Mouse (Mus musculus) cerebellum, adult 2 months (tissue): ENCODE data around the gene Ift81. TPM values are rescaled to one million over a fixed set of nuclear protein-coding genes. Genes with fewer than 3 reads are reported as not detected.
A peak's percentile ranks its signal among the peaks of the same experiment; 100 is the strongest.

Source experiments
- DNase-seq, 2 experiments: peaks; one replicate each; pipeline ENCODE4 v3.0.0; 2021
- H3K27ac ChIP-seq: fragments of 200-500 bp; 2 replicates; pipeline ENCODE4 v1.5.1; 2012; ENCODE audit warnings: low read length, control low read depth, inconsistent platforms; ENCODE audit not compliant: insufficient read depth
- H3K27me3 ChIP-seq: fragments of 200-500 bp; 2 replicates; pipeline ENCODE4 v1.6.1; 2012; ENCODE audit warnings: inconsistent platforms, mild to moderate bottlenecking, low read length, moderate library complexity; ENCODE audit not compliant: control insufficient read depth, insufficient read depth
- H3K4me1 ChIP-seq: fragments of 200-500 bp; 2 replicates; pipeline ENCODE4 v1.6.1; 2011; ENCODE audit warnings: low read length; ENCODE audit not compliant: control insufficient read depth, insufficient read depth
- H3K4me3 ChIP-seq: fragments of 200-500 bp; replicated peaks from 2 replicates; pipeline ENCODE3; 2011; ENCODE audit warnings: mild to moderate bottlenecking, low read depth, low read length, control low read depth; ENCODE audit not compliant: insufficient read depth
- CTCF ChIP-seq: fragments of 200-500 bp; IDR thresholded peaks from 2 replicates; pipeline ENCODE4 v1.5.1; 2011; ENCODE audit warnings: low read depth, mild to moderate bottlenecking, control low read depth, low read length, moderate library complexity, borderline replicate concordance; ENCODE audit not compliant: insufficient read depth
- POLR2A ChIP-seq: fragments of 200-500 bp; IDR thresholded peaks from 2 replicates; pipeline ENCODE4 v1.6.1; 2011; ENCODE audit warnings: low read length, control low read depth, borderline replicate concordance; ENCODE audit not compliant: insufficient read depth
- WGBS: fragments of 180-500 bp; shearing (Covaris S2); methylation state at CpG from one replicate; pipeline ENCODE4 v1.1.7; 2018; 5-methylcytosine and 5-hydroxymethylcytosine counted together
- polyA plus RNA-seq: library from polyadenylated mRNA; depleted of rRNA; stranded (reverse); fragments of >200 nt; gene quantifications from 2 replicates; pipeline ENCODE4 v1.2.3, GENCODE M21; 2012

Gene Ift81
- polyA plus RNA-seq, 1 experiment: 20.4 TPM

GRCm38 (mm10) chr5:122516901-122517300 lies 97.4 kb downstream of the Ift81 start:
- no peak for DNase-seq
- WGBS: 94% methylated on average over 5 of the region's 5 CpGs

GRCm38 (mm10) chr5:122516029-122516730 lies 98.1 kb downstream of the Ift81 start:
- TF ChIP-seq CTCF: no peak
- TF ChIP-seq POLR2A: no peak
- 57% methylated on average over 11 of the region's 11 CpGs for WGBS

More at GRCm38 (mm10) chr5:122516901-122517300, 97.4 kb downstream of the Ift81 start:
- Histone ChIP-seq H3K4me3 (no peak overlapping the region), H3K27me3 (no peaks in the 10 kb centered on the region), H3K4me1 (peaks cover 11% of the 10 kb centered on the region), H3K27ac (no peak overlapping the region)
- no peak for TF ChIP-seq POLR2A
- TF ChIP-seq CTCF: no peak

GRCm38 (mm10) chr5:122514127-122514521 lies 100.2 kb downstream of the Ift81 start:
- no peak for DNase-seq
- TF ChIP-seq CTCF: no peak
- TF ChIP-seq POLR2A: no peak
- Histone ChIP-seq H3K4me1 (peaks cover 35% of the 10 kb centered on the region), H3K27me3 (no peaks in the 10 kb centered on the region), H3K4me3 (no peak overlapping the region), H3K27ac (no peak overlapping the region)
- 53% methylated on average over 8 of the region's 8 CpGs for WGBS

More at GRCm38 (mm10) chr5:122516029-122516730, 98.1 kb downstream of the Ift81 start:
- no peak overlapping the region for H3K27ac ChIP-seq
- no peak overlapping the region for H3K4me3 ChIP-seq
- no peaks in the 10 kb centered on the region for H3K27me3 ChIP-seq
- DNase-seq: peak in 1 of 2 experiments; percentile 39
- peaks cover 17% of the 10 kb centered on the region for H3K4me1 ChIP-seq

GRCm38 (mm10) chr5:122513421-122514126 lies 100.7 kb downstream of the Ift81 start:
- no peaks in the 10 kb centered on the region for H3K27me3 ChIP-seq

GRCm38 (mm10) chr5:122512011-122512410 lies 102.3 kb downstream of the Ift81 start:
- Histone ChIP-seq H3K4me1 (peaks cover 39% of the 10 kb centered on the region), H3K27me3 (no peaks in the 10 kb centered on the region), H3K27ac (no peak overlapping the region), H3K4me3 (no peak overlapping the region)
- no peak for TF ChIP-seq CTCF
- TF ChIP-seq POLR2A: no peak
- 71% methylated on average over 6 of the region's 6 CpGs for WGBS
- no peak for DNase-seq

More at GRCm38 (mm10) chr5:122513421-122514126, 100.7 kb downstream of the Ift81 start:
- no peak for DNase-seq
- Histone ChIP-seq H3K27ac (no peak overlapping the region), H3K4me1 (peaks cover 39% of the 10 kb centered on the region), H3K4me3 (no peak overlapping the region)
- 54% methylated on average over 23 of the region's 23 CpGs for WGBS
- no peak for TF ChIP-seq CTCF
- no peak for TF ChIP-seq POLR2A

- peak overlapping the region; percentile 36; the same call in 1 of the 2 replicates for H3K27ac ChIP-seq
- H3K4me3 ChIP-seq: no peak overlapping the region
- DNase-seq: peak in 1 of 2 experiments; percentile 26
- no peaks in the 10 kb centered on the region for H3K27me3 ChIP-seq
- WGBS: 50% methylated on average over 9 of the region's 9 CpGs
- TF ChIP-seq POLR2A: no peak
- TF ChIP-seq CTCF: no peak
- peaks cover 33% of the 10 kb centered on the region for H3K4me1 ChIP-seq
These were observed 102.9 kb downstream of the Ift81 start for GRCm38 (mm10) chr5:122511405-122511804.

- no peak overlapping the region for H3K4me3 ChIP-seq
- peak overlapping the region; percentile 11 for H3K27ac ChIP-seq
- 10% methylated on average over 17 of the region's 17 CpGs for WGBS
- peak; percentile 73 to 82 for DNase-seq
- H3K4me1 ChIP-seq: peaks cover 32% of the 10 kb centered on the region
- TF ChIP-seq CTCF (no peak), POLR2A (0 out of 2 replicates have a peak, but pooled peaks have one; percentile 30)
- no peaks in the 10 kb centered on the region for H3K27me3 ChIP-seq
These were observed 103.6 kb downstream of the Ift81 start for GRCm38 (mm10) chr5:122510651-122511157.

GRCm38 (mm10) chr5:122509608-122510007 lies 104.7 kb downstream of the Ift81 start:
- DNase-seq: no peak
- TF ChIP-seq CTCF (no peak), POLR2A (no peak)
- Histone ChIP-seq H3K27me3 (no peaks in the 10 kb centered on the region), H3K4me1 (peaks cover 32% of the 10 kb centered on the region), H3K27ac (peak overlapping the region; percentile 94), H3K4me3 (no peak overlapping the region)
- WGBS: 24% methylated on average over 7 of the region's 7 CpGs
